In genomic region chr1:35388181-35388580, GRCm38 (mm10) we compare ENCODE assay signal across 8 mouse cellular contexts.
DNase-seq lines count a peak whose midpoint lies in the region; ATAC-seq and TF ChIP-seq lines count a peak whose summit lies in the region.

No protein-coding gene starts in this region.

- H3K27ac ChIP-seq in forebrain, embryonic 10.5 days = no peak overlapping the region
- no peak overlapping the region for H3K27ac ChIP-seq in forebrain, embryonic 12.5 days
- H3K27ac ChIP-seq in thymus, adult 2 months (ENCODE audit: control insufficient read depth, insufficient read depth, low read length) = no peak overlapping the region
- H3K27ac ChIP-seq in kidney, postnatal 0 days = no peak overlapping the region
- H3K27ac ChIP-seq in liver, postnatal 0 days (ENCODE audit: low read depth) = no peak overlapping the region

- ATAC-seq in forebrain, embryonic 12.5 days (ENCODE audit: low FRiP score) = no peak
- peak; percentile 68 for ATAC-seq in kidney, postnatal 0 days (replicated peaks; ENCODE audit: low FRiP score, low read depth)
- ATAC-seq in liver, postnatal 0 days = no peak

- no peaks in the 10 kb centered on the region for H3K36me3 ChIP-seq in forebrain, embryonic 10.5 days (replicated peaks)
- no peaks in the 10 kb centered on the region for H3K36me3 ChIP-seq in forebrain, embryonic 12.5 days (replicated peaks)
- H3K36me3 ChIP-seq in thymus, adult 2 months (ENCODE audit: control insufficient read depth, insufficient read depth, low read length) = no peaks in the 10 kb centered on the region
- no peaks in the 10 kb centered on the region for H3K36me3 ChIP-seq in kidney, postnatal 0 days (ENCODE audit: insufficient read depth, low read length)
- no peaks in the 10 kb centered on the region for H3K36me3 ChIP-seq in liver, postnatal 0 days (replicated peaks; ENCODE audit: insufficient read depth, low read length)

- TF ChIP-seq POLR2A in thymus, adult 2 months (IDR thresholded peaks at IDR 0.05; ENCODE audit: control insufficient read depth, extremely low read depth, insufficient read depth, low read length, poor library complexity) = no peak

- no peak for TF ChIP-seq EP300 in liver, postnatal 0 days (IDR thresholded peaks at IDR 0.05; ENCODE audit: low read depth)

- H3K4me3 ChIP-seq in forebrain, embryonic 10.5 days = no peak overlapping the region
- H3K4me3 ChIP-seq in forebrain, embryonic 12.5 days (replicated peaks) = no peak overlapping the region
- H3K4me3 ChIP-seq in thymus, adult 2 months (ENCODE audit: control insufficient read depth, insufficient read depth, low read length) = no peak overlapping the region
- H3K4me3 ChIP-seq in kidney, postnatal 0 days (replicated peaks; ENCODE audit: low read depth, low read length) = no peak overlapping the region
- no peak overlapping the region for H3K4me3 ChIP-seq in liver, postnatal 0 days (ENCODE audit: low read depth, low read length)

- H3K9me3 ChIP-seq in forebrain, embryonic 10.5 days = no peaks in the 10 kb centered on the region
- H3K9me3 ChIP-seq in forebrain, embryonic 12.5 days = no peaks in the 10 kb centered on the region
- no peaks in the 10 kb centered on the region for H3K9me3 ChIP-seq in kidney, postnatal 0 days (replicated peaks; ENCODE audit: low read length)
- H3K9me3 ChIP-seq in liver, postnatal 0 days (ENCODE audit: low read length) = no peaks in the 10 kb centered on the region

- no peak for TF ChIP-seq CTCF in thymus, adult 2 months (IDR thresholded peaks at IDR 0.05; ENCODE audit: borderline replicate concordance, control insufficient read depth, extremely low read depth, insufficient read depth, low read length, poor library complexity)
- peak; percentile 79 for TF ChIP-seq CTCF in kidney, postnatal 0 days (IDR thresholded peaks at IDR 0.05; ENCODE audit: low read depth)
- peak; percentile 70 for TF ChIP-seq CTCF in liver, postnatal 0 days (IDR thresholded peaks at IDR 0.05; ENCODE audit: low read depth)

- H3K4me1 ChIP-seq in forebrain, embryonic 10.5 days = no peaks in the 10 kb centered on the region
- peaks cover 7% of the 10 kb centered on the region; the same call in 1 of the 2 replicates for H3K4me1 ChIP-seq in forebrain, embryonic 12.5 days
- H3K4me1 ChIP-seq in thymus, adult 2 months (replicated peaks; ENCODE audit: control insufficient read depth, insufficient read depth, low read length) = no peaks in the 10 kb centered on the region
- no peaks in the 10 kb centered on the region for H3K4me1 ChIP-seq in kidney, postnatal 0 days (replicated peaks; ENCODE audit: insufficient read depth, low read length)
- no peaks in the 10 kb centered on the region for H3K4me1 ChIP-seq in liver, postnatal 0 days (ENCODE audit: insufficient read depth)

- peak; percentile 38 for DNase-seq in forebrain, embryonic 10.5 days (ENCODE audit: extremely low spot score, low spot score)
- peak; percentile 29 for DNase-seq in thymus, adult 2 months
- no peak for DNase-seq in thymus, adult 18-20 months
- DNase-seq in embryo, embryonic 11.5 days (ENCODE audit: low read depth, low spot score) = peak; percentile 26
- DNase-seq in kidney, postnatal 0 days (ENCODE audit: low spot score) = peak; percentile 52
- DNase-seq in liver, postnatal 0 days = peak; percentile 41
- DNase-seq in thymus, postnatal 0 days (ENCODE audit: low spot score) = peak; percentile 58

- no peaks in the 10 kb centered on the region for H3K27me3 ChIP-seq in forebrain, embryonic 10.5 days (ENCODE audit: poor library complexity, severe bottlenecking)
- H3K27me3 ChIP-seq in forebrain, embryonic 12.5 days = no peaks in the 10 kb centered on the region
- no peaks in the 10 kb centered on the region for H3K27me3 ChIP-seq in thymus, adult 2 months (ENCODE audit: control insufficient read depth, insufficient read depth, low read length)
- no peaks in the 10 kb centered on the region for H3K27me3 ChIP-seq in kidney, postnatal 0 days (ENCODE audit: insufficient read depth, low read length)
- no peaks in the 10 kb centered on the region for H3K27me3 ChIP-seq in liver, postnatal 0 days (ENCODE audit: insufficient read depth, low read length)

- H3K9ac ChIP-seq in forebrain, embryonic 12.5 days = no peak overlapping the region
- H3K9ac ChIP-seq in kidney, postnatal 0 days (ENCODE audit: low read depth, low read length) = no peak overlapping the region
- H3K9ac ChIP-seq in liver, postnatal 0 days (replicated peaks) = no peak overlapping the region

- WGBS in forebrain, embryonic 10.5 days = 39% methylated on average over 6 of the region's 6 CpGs
- WGBS in forebrain, embryonic 12.5 days = 30% methylated on average over 6 of the region's 6 CpGs
- 28% methylated on average over 6 of the region's 6 CpGs for WGBS in thymus, adult 2 months
- WGBS in kidney, postnatal 0 days = 26% methylated on average over 6 of the region's 6 CpGs
- 32% methylated on average over 6 of the region's 6 CpGs for WGBS in liver, postnatal 0 days (ENCODE audit: insufficient replicate concordance)

- no peak overlapping the region for H3K4me2 ChIP-seq in forebrain, embryonic 12.5 days
- H3K4me2 ChIP-seq in kidney, postnatal 0 days (ENCODE audit: low read length) = no peak overlapping the region
- no peak overlapping the region for H3K4me2 ChIP-seq in liver, postnatal 0 days (ENCODE audit: low read depth, low read length)

Comparison
In these comparisons a context has a peak if more than half of its experiments do, and no peak if none do; other contexts are left out.
1. DNase-seq: peak in forebrain, embryonic 10.5 days (single experiment), thymus, adult 2 months (single experiment), embryo, embryonic 11.5 days (single experiment), kidney, postnatal 0 days (single experiment), liver, postnatal 0 days (single experiment) and thymus, postnatal 0 days (single experiment); none in thymus, adult 18-20 months (0 of 2).